Mouse (Mus musculus): Measurements from ENCODE around the gene Atp6v0a1. TPM values are rescaled to one million over a fixed set of nuclear protein-coding genes. Genes with fewer than 3 reads are reported as not detected.
A peak's percentile ranks its signal among the peaks of the same experiment; 100 is the strongest.

The Atp6v0a1 gene
- polyA plus RNA-seq, 1 experiment from 2014 or later: 62.1 TPM

DNA sequence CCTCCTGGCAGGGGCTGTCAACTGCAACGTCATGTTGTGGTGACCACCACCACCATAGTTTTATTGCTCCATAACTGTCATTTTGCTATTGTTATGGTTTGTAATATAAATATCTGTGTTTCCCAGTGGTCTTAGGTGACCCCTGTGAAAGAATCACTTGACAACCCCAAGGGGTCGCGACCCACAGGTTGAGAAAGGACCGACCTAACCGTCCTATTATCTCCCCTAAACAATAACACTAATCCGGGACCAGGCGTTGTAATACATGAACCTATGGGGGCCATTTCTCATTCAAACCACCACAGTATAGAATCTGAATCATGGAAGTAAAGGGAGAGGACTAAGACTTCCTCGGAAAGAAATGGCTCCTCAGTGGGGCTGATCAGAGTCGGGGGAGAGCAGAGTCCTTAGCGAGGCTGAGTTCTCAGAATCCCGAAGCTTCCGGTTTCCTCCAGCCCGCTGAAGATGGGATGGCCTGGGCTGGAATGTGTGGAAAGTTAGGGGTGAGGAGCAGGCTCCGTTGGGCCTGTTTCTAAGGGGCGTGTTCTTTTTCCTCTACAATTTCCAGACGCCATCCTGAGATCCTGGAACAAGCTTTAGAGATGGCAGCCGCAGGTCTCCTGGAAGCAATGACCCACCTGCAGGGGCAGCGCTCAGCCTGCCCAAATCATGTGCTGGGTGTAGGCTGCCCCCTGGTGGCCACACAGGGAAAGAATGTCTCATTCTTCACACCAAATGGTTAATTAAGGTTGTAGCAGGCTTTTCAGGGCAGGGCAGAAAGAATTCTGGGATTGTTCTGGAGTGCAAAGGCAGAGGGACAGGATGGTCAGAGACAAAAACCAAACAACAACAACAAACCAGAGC lies 57.5 kb downstream of the Atp6v0a1 start:
- Histone ChIP-seq H3K4me3 (ENCODE audit: low read depth, low read length) (peak overlapping the region; percentile 20; the same call in 1 of the 2 replicates), H3K4me1 (replicated peaks; ENCODE audit: control insufficient read depth, insufficient read depth, low read length) (peaks cover 16% of the 10 kb centered on the region; the same call in 1 of the 2 replicates), H3K27me3 (replicated peaks; ENCODE audit: control insufficient read depth, insufficient read depth, low read length) (no peaks in the 10 kb centered on the region), H3K9me3 (ENCODE audit: control insufficient read depth) (no peaks in the 10 kb centered on the region), H3K4me2 (replicated peaks; ENCODE audit: low read depth) (peak overlapping the region; percentile 64), H3K27ac (ENCODE audit: low read depth, low read length) (no peak overlapping the region), H3K36me3 (ENCODE audit: control insufficient read depth, insufficient read depth) (peaks cover 7% of the 10 kb centered on the region; the same call in 1 of the 2 replicates), H3K9ac (ENCODE audit: low read depth, low read length) (no peak overlapping the region)
- WGBS: 19% methylated on average over 18 of the region's 18 CpGs
- ATAC-seq: no peak
- TF ChIP-seq CTCF (IDR thresholded peaks at IDR 0.05; ENCODE audit: low read depth): peak; percentile 99

- Histone ChIP-seq H3K4me3 (ENCODE audit: low read depth, low read length) (peak within 1 kb of the TSS; percentile 78), H3K9ac (ENCODE audit: low read depth, low read length) (peak within 1 kb of the TSS; percentile 53), H3K4me1 (replicated peaks; ENCODE audit: control insufficient read depth, insufficient read depth, low read length) (peaks cover 4% of the 10 kb centered on the region; the same call in 1 of the 2 replicates), H3K9me3 (ENCODE audit: control insufficient read depth) (no peaks in the 10 kb centered on the region), H3K27ac (ENCODE audit: low read depth, low read length) (no peak within 1 kb of the TSS), H3K27me3 (replicated peaks; ENCODE audit: control insufficient read depth, insufficient read depth, low read length) (no peaks in the 10 kb centered on the region), H3K4me2 (replicated peaks; ENCODE audit: low read depth) (peak within 1 kb of the TSS; percentile 99), H3K36me3 (ENCODE audit: control insufficient read depth, insufficient read depth) (no peaks in the 10 kb centered on the region)
- 4% methylated on average over 35 of the region's 35 CpGs for WGBS
- ATAC-seq: peak; percentile 84
- no peak for TF ChIP-seq CTCF (IDR thresholded peaks at IDR 0.05; ENCODE audit: low read depth)
These were observed 60.3 kb downstream of the Atp6v0a1 start, which contains the start of gene Naglu for GRCm38 (mm10) chr11:101069391-101070188. Gene Naglu, plus strand, starts transcription at chr11:101070012.

- Histone ChIP-seq H3K9ac (ENCODE audit: low read depth, low read length) (peak overlapping the region; percentile 53), H3K9me3 (ENCODE audit: control insufficient read depth) (no peaks in the 10 kb centered on the region), H3K27me3 (replicated peaks; ENCODE audit: control insufficient read depth, insufficient read depth, low read length) (no peaks in the 10 kb centered on the region), H3K27ac (ENCODE audit: low read depth, low read length) (no peak overlapping the region), H3K4me2 (replicated peaks; ENCODE audit: low read depth) (peak overlapping the region; percentile 99), H3K4me1 (replicated peaks; ENCODE audit: control insufficient read depth, insufficient read depth, low read length) (peaks cover 4% of the 10 kb centered on the region; the same call in 1 of the 2 replicates), H3K4me3 (ENCODE audit: low read depth, low read length) (peak overlapping the region; percentile 78), H3K36me3 (ENCODE audit: control insufficient read depth, insufficient read depth) (no peaks in the 10 kb centered on the region)
- WGBS: 0% methylated on average over 30 of the region's 36 CpGs
- ATAC-seq: peak; percentile 63
- no peak for TF ChIP-seq CTCF (IDR thresholded peaks at IDR 0.05; ENCODE audit: low read depth)
These were observed 60.9 kb downstream of the Atp6v0a1 start for GRCm38 (mm10) chr11:101070189-101070527.

DNA sequence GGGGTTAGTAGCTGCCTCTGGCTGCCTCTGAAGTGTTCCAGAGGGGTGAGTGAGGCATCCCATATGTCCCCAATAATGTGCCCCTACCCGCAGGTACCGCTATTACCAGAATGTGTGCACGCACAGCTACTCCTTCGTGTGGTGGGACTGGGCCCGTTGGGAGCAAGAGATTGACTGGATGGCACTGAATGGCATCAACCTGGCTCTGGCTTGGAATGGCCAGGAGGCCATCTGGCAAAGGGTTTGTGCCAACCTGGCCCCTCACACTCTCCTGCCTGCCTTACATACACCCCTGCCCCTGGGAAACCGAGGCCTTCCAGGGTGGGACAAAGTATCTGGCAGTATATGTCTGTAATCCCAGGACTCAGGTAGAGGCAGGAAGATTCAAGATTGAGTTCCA lies 61.7 kb downstream of the Atp6v0a1 start:
- Histone ChIP-seq H3K27me3 (replicated peaks; ENCODE audit: control insufficient read depth, insufficient read depth, low read length) (no peaks in the 10 kb centered on the region), H3K4me3 (ENCODE audit: low read depth, low read length) (no peak overlapping the region), H3K4me2 (replicated peaks; ENCODE audit: low read depth) (no peak overlapping the region), H3K9ac (ENCODE audit: low read depth, low read length) (no peak overlapping the region), H3K36me3 (ENCODE audit: control insufficient read depth, insufficient read depth) (peaks cover under 1% of the 10 kb centered on the region; the same call in 1 of the 2 replicates), H3K27ac (ENCODE audit: low read depth, low read length) (no peak overlapping the region), H3K4me1 (replicated peaks; ENCODE audit: control insufficient read depth, insufficient read depth, low read length) (peaks cover 3% of the 10 kb centered on the region; the same call in 1 of the 2 replicates), H3K9me3 (ENCODE audit: control insufficient read depth) (no peaks in the 10 kb centered on the region)
- no peak for ATAC-seq
- TF ChIP-seq CTCF (IDR thresholded peaks at IDR 0.05; ENCODE audit: low read depth): no peak
- 72% methylated on average over 6 of the region's 6 CpGs for WGBS

DNA sequence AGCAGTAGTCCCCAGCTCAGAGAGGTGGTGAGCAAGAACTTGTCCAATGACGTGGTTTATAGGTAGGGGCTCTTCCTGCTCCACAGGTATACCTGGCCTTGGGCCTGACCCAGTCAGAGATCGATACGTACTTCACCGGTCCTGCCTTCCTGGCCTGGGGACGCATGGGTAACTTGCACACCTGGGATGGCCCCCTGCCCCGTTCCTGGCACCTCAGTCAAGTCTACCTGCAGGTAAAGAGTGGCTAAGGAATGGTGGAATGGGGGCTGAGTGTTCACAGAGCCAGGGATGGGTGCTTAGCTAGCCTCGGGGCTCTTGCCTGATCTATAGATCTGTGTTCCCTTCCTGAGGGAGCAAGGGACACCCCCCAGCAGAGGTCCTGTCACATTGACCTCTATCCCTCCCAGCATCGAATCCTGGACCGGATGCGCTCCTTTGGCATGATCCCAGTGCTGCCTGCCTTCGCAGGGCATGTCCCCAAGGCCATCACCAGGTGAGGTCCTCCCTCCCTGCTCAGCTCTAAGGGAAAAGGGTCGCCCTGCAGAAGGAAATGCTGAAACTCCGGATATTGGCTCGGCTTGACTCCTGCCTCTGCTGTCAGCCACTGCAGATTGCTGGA lies 62.7 kb downstream of the Atp6v0a1 start:
- 80% methylated on average over 14 of the region's 14 CpGs for WGBS
- no peak overlapping the region for H3K4me3 ChIP-seq (ENCODE audit: low read depth, low read length)

More for the DNA sequence above, 62.7 kb downstream of the Atp6v0a1 start:
- Histone ChIP-seq H3K4me2 (replicated peaks; ENCODE audit: low read depth) (no peak overlapping the region), H3K27ac (ENCODE audit: low read depth, low read length) (no peak overlapping the region), H3K9ac (ENCODE audit: low read depth, low read length) (no peak overlapping the region), H3K36me3 (ENCODE audit: control insufficient read depth, insufficient read depth) (peaks cover 9% of the 10 kb centered on the region; the same call in 1 of the 2 replicates), H3K27me3 (replicated peaks; ENCODE audit: control insufficient read depth, insufficient read depth, low read length) (no peaks in the 10 kb centered on the region), H3K4me1 (replicated peaks; ENCODE audit: control insufficient read depth, insufficient read depth, low read length) (no peaks in the 10 kb centered on the region), H3K9me3 (ENCODE audit: control insufficient read depth) (no peaks in the 10 kb centered on the region)
- TF ChIP-seq CTCF (IDR thresholded peaks at IDR 0.05; ENCODE audit: low read depth): no peak
- ATAC-seq: no peak

All from intestine, postnatal 0 days (tissue).